Mouse (Mus musculus) naive thymus-derived CD4-positive, alpha-beta T cell, adult 2 months (primary cell): ENCODE measurements at regions not wholly inside any gene's neighbourhood (a gene's known extent, or its start where the extent isn't known, plus 50 kb on each side); places are given as distances from the start of the nearest gene placed in this dataset.

Experiments
- DNase-seq: peaks from one replicate; pipeline ENCODE4 v3.0.0-alpha.2; 2011; ENCODE audit warnings: low read depth

GRCm38 (mm10) chr16:95892356-95892755 lies 98.4 kb downstream of the Psmg1 start:
- DNase-seq, result no peak

DNA sequence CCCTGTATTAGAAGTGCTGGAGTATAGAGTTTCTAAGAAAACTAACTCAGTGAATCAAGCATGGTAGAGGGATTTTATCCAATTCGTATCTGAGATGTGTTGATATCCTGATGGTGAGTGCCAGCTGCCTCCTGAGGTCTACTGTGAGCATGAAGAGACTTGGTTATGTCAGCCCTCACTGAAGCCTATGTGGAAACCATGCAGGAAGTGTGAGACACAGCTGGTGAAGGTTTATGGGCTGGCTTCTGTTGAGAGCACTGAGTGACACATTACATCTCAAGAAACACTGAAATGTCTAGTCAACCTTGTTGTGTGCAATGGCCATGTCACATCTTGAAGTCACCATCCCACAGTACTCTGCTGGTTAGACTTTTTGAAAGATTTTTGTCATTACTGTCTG lies 104.6 kb downstream of the Psmg1 start:
- DNase-seq, result no peak

DNA sequence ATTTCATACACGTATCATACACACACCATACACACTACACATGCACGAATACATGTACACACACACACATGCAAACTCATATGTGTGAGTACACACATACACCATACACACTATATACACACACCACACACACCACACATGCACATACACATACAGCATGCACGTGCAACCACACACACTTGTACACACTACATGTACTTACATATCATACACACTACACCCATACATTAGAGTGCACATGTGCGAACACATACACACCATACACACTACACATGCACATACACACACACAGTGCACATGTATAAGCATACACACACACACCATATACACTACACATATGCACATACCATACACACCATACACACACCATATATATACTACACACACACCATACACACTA lies 117.5 kb downstream of the Psmg1 start:
- DNase-seq, result no peak

GRCm38 (mm10) chr16:95872436-95872835 lies 118.3 kb downstream of the Psmg1 start:
- DNase-seq, result no peak

DNA sequence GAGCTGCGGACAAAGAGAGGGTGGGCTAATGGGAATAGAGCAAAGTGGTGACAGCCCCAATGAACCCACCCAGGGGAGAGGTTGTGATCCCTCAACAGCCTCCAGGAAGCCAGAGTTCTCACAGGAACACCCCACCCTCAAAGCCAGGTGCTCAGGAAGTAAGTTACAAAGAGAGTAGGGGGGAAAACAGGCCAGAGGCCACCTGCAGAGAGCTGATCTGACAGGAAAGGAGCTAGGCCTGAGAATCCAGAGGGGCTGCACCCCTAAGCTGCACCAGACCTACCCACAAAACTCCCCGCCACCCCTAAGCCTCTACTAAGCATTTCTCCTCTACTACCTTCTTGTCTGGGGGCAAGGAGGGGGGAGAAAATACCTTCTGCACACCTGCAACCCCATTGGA lies 120.5 kb downstream of the Psmg1 start:
- DNase-seq, result no peak

DNA sequence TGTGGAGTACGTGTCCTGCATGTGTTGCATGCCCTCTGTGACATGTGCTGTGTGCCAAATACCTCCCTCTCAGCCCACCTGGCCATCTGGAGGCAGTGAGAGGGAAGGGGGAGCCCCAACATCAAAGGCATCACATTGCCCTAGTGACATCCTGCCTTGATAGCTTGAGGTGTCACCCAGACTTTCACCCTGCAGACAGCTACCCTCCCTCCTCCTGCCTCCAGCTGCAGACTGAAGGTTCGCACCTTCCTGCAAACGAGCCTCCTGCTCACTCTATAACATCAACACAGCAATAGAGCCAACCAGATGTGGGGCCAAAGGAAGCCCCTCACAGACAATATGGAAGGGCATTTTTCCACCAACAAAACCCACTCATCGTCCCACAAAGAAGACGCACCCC lies 121.3 kb downstream of the Psmg1 start:
- peak; percentile 87 for DNase-seq

DNA sequence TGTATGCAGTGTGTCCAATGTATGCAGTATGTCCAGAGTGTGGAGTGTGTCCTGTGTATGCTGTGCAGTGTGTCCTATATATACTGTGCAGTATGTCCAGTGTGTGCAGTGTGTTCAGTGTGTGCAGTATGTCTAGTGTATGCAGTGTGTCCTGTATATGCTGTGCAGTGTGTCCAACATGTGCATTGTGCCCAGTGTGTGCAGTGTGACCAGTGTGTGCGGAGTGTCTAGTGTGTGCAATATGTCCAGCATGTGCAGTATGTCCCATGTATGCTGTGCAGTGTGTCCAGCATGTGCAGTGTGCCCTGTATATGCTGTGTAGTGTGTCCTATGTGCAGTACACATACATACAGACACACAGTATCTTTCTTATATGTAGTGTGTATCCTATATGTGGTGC lies 121.9 kb downstream of the Psmg1 start:
- DNase-seq, result no peak

GRCm38 (mm10) chr16:95867516-95867915 lies 123.2 kb downstream of the Psmg1 start:
- no peak for DNase-seq

- no peak for DNase-seq
Observed at GRCm38 (mm10) chr16:95866866-95867420, 123.8 kb downstream of the Psmg1 start.

DNA sequence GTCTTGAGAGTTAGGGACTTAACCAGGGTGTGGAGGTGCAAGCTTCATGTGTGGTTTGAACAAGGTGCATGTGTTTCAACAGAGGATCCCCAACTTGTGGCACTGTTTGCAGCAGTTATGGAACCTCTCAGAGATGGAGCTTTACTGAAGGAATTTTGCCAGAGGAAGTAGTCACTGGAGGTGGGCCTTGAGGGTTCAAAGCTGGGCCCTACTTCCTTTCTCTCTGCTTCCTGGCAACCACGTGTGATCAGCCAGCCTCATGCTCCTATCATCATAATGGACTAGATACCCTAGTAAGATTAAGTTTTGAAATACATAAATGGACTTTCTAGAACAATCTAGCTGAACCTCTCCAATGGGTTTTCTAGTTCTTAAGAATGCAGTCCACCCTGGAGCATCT lies 125.2 kb downstream of the Psmg1 start:
- peak; percentile 32 for DNase-seq

- DNase-seq, result no peak
Observed at GRCm38 (mm10) chr16:95864646-95865045, 126.1 kb downstream of the Psmg1 start.

- DNase-seq, result no peak
Observed at GRCm38 (mm10) chr16:95864106-95864505, 126.7 kb downstream of the Psmg1 start.

GRCm38 (mm10) chr16:95863565-95863964 lies 127.2 kb downstream of the Psmg1 start:
- DNase-seq, result no peak

DNA sequence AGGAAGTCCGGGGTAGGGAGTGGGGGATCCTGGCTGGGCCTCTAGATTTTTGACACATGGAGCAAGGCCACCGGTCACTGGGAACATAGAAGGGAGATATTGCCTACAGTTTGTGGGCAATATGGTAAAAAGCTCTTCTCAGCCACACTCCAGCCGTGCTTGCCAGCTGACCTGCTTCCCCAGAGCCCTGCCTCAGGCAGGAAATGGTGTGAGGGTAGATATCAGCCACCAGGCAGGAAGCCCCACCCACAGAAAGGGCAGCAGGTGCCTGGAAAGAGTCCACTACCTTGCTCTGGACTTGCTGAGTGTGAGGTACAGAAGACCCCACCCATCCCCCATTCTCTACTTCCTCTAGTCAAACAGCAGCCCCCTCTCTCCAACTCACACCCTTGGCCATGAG lies 128.1 kb downstream of the Psmg1 start:
- peak; percentile 34 for DNase-seq

- DNase-seq, result no peak
Observed at GRCm38 (mm10) chr16:95861231-95861690, 129.5 kb downstream of the Psmg1 start.

- DNase-seq, result peak; percentile 78
Observed at GRCm38 (mm10) chr16:95860810-95861209, 129.9 kb downstream of the Psmg1 start.

DNA sequence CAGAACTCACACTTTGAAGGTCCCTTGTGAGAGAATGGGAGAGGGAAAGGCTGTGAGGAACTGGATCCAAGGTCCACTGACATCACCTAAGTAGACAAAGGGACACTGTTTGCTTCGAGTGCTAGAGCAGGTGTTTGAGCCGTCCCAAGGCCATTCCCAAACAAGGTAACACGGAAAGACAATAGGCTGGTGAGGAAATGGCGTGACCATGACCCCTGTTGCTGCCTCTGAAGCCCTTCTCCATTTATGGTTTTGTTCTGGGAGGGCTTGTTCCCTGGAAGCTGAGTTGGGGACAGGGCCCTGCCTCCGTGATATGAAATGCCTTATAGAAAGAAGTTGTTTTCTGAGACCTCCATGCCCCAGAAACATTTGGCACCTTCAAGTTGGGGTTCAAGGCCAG lies 130.6 kb downstream of the Psmg1 start:
- no peak for DNase-seq

GRCm38 (mm10) chr16:95857403-95857802 lies 133.4 kb downstream of the Psmg1 start:
- no peak for DNase-seq

DNA sequence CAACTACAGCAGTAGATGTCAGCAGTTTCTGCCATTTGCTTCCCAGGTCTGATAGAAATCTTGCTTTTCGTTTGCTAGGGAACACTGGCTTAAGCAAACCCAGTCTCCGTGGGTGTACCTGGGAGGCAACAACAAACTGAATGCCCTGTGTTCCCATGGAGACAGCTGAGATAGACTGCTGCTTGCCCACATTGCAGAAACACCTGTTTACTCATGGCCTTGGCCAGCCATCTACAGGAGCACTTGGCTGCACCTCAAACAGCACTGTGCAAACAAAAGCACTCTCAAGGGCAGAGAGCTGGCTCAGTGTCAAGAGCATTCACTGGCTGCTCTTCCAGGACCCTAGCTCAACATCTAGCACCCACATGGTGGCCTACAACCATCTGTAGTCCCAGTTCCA lies 135.5 kb downstream of the Psmg1 start:
- no peak for DNase-seq

DNA sequence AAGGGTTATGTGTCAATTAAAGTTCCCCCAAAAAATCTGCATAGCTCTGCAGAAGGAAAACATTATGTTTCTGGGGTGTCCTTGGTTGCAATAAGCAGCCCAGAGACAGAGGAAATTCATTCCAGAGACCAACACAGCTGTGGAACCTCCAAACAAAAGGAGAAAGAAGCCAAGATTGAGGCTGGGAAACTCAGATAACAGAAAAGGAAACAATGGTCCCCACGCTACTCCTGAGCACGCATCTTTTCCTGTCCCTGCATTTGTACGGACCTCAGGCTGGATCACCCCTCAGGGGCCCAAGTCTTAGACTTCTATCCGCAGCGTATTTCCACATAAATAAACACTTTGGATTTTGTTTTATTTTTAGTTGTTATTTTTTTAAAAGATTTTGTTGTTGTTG lies 138.9 kb downstream of the Psmg1 start:
- DNase-seq, result no peak

DNA sequence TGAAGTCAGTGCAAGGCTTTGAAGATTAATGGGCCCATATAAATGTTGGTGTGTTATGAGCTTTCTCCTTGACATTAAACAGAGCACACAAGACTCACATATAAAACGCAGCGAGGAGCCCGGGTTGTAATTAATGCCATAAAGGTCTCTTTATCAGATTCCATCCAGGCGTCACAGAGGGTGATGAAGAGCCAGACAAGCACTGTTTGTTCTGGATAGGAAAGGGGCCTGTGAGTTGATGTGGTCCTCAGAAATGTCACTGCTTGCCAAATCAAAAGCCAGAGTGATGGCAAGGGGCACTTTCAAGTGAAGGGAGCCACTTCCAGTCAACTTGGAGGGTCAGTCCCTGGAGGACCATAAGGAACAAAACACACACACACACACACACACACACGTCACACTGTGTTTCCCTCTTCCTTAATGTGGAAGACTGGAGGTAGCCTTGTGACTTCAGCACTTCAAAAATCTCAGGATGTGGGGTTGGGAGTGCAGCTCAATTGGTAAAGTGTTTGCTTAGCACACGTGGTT lies 142.1 kb downstream of the Psmg1 start:
- no peak for DNase-seq

GRCm38 (mm10) chr16:95847765-95848483 lies 142.8 kb downstream of the Psmg1 start:
- no peak for DNase-seq

DNA sequence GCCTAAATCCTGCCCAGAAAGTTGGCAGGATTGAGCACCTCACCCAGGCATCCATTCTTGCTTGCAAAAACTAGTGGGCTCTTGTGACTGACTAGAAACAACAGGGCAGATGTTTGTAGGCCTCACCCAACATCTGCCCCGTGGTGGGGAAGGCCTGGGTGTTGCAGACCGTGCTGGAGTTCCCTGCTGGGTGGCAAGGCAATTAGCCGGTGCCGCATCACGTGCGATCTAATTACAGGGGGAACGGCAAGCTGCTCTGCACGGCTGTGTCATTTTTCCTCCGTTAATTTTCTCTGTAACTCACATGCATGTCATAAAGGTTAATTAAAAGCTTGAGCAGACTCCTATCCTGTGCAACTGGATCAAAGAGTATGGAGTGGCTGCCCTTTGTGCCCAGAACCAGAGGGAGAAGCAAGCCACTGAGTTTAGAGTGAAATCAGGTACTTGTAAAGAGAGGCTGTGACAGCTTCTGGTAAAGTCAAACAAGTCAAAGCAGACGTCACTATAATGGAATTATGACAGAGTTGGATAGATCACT lies 143.5 kb downstream of the Ets2 start:
- DNase-seq, result no peak
